Mouse (Mus musculus) intestine, postnatal 0 days (tissue): ENCODE measurements around the gene Ksr2. TPM values are rescaled to one million over a fixed set of nuclear protein-coding genes. Genes with fewer than 3 reads are reported as not detected.

Experiments
- ATAC-seq: fragments of 200-750 bp; cut with Nextera tagmentation; 2 replicates; pipeline ENCODE4 v1.8.0; 2017; ENCODE audit warnings: mild to moderate bottlenecking, moderate TSS enrichment, moderate library complexity
- H3K27ac ChIP-seq: fragments of 300-500 bp; sonication (generic); 2 replicates; pipeline ENCODE4 v1.5.1; 2014; ENCODE audit warnings: mild to moderate bottlenecking, low read depth, low read length, moderate library complexity
- H3K27me3 ChIP-seq: fragments of 300-500 bp; sonication (generic); replicated peaks from 2 replicates; pipeline ENCODE4 v1.6.1; 2014; ENCODE audit warnings: low read length, mixed read lengths; ENCODE audit not compliant: control insufficient read depth, insufficient read depth
- H3K36me3 ChIP-seq: fragments of 300-500 bp; sonication (generic); 2 replicates; pipeline ENCODE4 v1.6.1; 2014; ENCODE audit warnings: mild to moderate bottlenecking, moderate library complexity; ENCODE audit not compliant: control insufficient read depth, insufficient read depth
- H3K4me1 ChIP-seq: fragments of 300-500 bp; sonication (generic); replicated peaks from 2 replicates; pipeline ENCODE4 v1.6.1; 2014; ENCODE audit warnings: antibody characterized with exemption, low read length, mixed read lengths; ENCODE audit not compliant: control insufficient read depth, insufficient read depth
- H3K4me2 ChIP-seq: fragments of 300-500 bp; sonication (generic); replicated peaks from 2 replicates; pipeline ENCODE4 v1.6.1; 2014; ENCODE audit warnings: low read depth, mild to moderate bottlenecking, moderate library complexity
- H3K4me3 ChIP-seq: fragments of 300-500 bp; sonication (generic); 2 replicates; pipeline ENCODE4 v1.5.1; 2014; ENCODE audit warnings: low read depth, low read length
- H3K9ac ChIP-seq: fragments of 300-500 bp; sonication (generic); 2 replicates; pipeline ENCODE4 v1.6.1; 2014; ENCODE audit warnings: mild to moderate bottlenecking, low read depth, low read length
- H3K9me3 ChIP-seq: fragments of 300-500 bp; sonication (generic); 2 replicates; pipeline ENCODE4 v1.6.1; 2016; ENCODE audit warnings: mixed run types; ENCODE audit not compliant: control insufficient read depth
- CTCF ChIP-seq: sonication (generic); IDR thresholded peaks from 2 replicates; pipeline ENCODE4 v1.5.1; 2016; ENCODE audit warnings: low read depth, mild to moderate bottlenecking, control low read depth, antibody characterized with exemption, moderate library complexity
- WGBS: fragments of 180-500 bp; shearing (Covaris S2); extraction: QIAGEN DNeasy Blood & Tissue Kit; methylation state at CpG from one replicate; pipeline ENCODE4 v1.1.7; 2014; 5-methylcytosine and 5-hydroxymethylcytosine counted together
- polyA plus RNA-seq: library from polyadenylated mRNA; unstranded; fragments of >200 nt; fragmentation: Nextera tagmentation; extraction: Ambion mirVana; gene quantifications from 2 replicates; pipeline ENCODE4 v1.2.1, GENCODE M21; 2015

Ksr2 gene
- polyA plus RNA-seq, 1 experiment from 2014 or later, result 0.12 TPM

DNA sequence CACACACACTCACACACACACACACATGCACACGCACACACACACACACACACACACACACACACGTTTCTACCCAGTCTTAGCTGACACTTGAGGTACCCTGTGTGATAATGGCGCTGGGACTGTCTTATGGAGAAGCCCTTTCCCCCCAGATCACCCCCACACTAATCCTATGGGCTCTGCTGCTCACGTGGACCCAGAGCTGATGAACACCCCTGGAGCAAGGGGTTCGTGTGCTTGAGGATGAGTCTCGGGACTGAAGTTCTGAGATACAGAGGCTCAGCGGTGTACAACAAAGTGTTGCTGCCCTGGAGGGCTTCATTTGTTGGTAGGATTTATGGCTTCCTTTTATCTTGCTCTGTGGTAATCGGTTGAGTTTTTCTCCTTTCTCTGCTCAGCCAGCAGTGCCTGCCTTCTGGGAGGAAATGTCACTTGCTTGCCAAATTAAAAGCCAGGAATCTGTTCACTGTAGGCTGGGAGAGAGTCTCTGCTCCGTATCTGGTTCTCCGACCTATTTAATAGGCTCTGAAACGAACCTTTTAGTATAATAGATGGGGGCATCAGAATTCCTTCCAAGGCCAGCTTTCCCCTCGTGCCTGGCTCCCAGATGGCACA is 152.4 kb downstream of the Ksr2 start:
- ATAC-seq, result no peak
- 53% methylated on average over 12 of the region's 12 CpGs for WGBS
- no peak for TF ChIP-seq CTCF

DNA sequence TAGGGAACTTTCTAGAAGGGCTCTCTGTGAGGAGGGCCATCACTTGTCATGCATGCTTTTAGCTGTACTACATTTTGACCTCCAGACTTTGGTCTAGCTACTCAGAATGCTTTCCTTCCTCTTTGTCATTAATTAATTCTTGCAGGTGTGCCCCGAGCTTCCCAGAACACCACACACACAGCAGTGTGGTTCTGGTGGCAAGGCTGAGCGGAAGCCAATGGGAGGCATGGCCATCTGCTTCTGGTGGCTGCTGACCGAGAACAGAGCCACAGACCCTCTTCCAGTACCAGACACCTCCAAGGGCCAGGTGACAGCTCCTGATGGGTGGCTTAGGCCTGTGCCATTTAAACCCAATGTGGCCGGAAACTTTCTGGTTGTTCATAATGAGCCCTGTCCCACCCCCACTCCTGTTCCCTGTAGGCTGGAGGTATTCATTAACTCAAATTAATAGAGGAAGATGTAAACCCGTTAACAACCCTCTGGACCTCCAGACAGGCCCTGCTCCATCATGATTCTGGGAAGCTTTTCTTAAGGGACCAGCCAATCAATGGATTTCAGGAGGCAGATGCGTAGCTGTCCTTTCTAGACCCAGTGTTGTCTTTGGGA is 155.5 kb downstream of the Ksr2 start:
- Histone ChIP-seq H3K4me2 (no peak overlapping the region), H3K9ac (no peak overlapping the region), H3K27ac (no peak overlapping the region), H3K27me3 (no peaks in the 10 kb centered on the region), H3K36me3 (no peaks in the 10 kb centered on the region), H3K4me3 (no peak overlapping the region), H3K4me1 (no peaks in the 10 kb centered on the region), H3K9me3 (no peaks in the 10 kb centered on the region)
- WGBS, result 67% methylated on average over 6 of the region's 6 CpGs
- ATAC-seq, result no peak
- TF ChIP-seq CTCF, result no peak

More for the DNA sequence above, 152.4 kb downstream of the Ksr2 start:
- Histone ChIP-seq H3K27ac (no peak overlapping the region), H3K27me3 (no peaks in the 10 kb centered on the region), H3K4me3 (no peak overlapping the region), H3K4me2 (no peak overlapping the region), H3K36me3 (no peaks in the 10 kb centered on the region), H3K9ac (no peak overlapping the region), H3K4me1 (no peaks in the 10 kb centered on the region), H3K9me3 (no peaks in the 10 kb centered on the region)

DNA sequence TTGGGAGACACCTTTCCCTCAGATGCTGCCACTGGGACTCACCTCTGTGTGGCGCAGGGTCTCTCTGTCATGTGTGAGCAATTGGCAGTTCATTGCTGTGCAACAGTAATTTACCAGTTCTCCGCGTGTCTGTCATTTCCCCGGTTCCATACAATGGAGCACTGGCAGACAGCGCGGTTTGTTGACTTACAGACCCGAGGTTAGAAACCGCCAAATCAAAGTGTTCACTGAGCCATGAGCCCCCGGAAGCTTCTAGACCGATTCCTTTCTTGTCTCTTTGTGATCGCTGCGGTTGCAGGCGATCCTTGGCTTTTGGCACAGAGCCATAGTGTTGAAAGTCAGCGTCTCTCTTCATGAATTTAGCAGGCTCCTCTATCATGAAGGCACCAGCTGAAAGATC is 158.6 kb downstream of the Ksr2 start:
- Histone ChIP-seq H3K4me1 (no peaks in the 10 kb centered on the region), H3K9me3 (no peaks in the 10 kb centered on the region), H3K27ac (no peak overlapping the region), H3K4me3 (no peak overlapping the region), H3K27me3 (no peaks in the 10 kb centered on the region), H3K4me2 (no peak overlapping the region), H3K36me3 (no peaks in the 10 kb centered on the region), H3K9ac (no peak overlapping the region)
- no peak for ATAC-seq
- 80% methylated on average over 14 of the region's 14 CpGs for WGBS
- no peak for TF ChIP-seq CTCF

DNA sequence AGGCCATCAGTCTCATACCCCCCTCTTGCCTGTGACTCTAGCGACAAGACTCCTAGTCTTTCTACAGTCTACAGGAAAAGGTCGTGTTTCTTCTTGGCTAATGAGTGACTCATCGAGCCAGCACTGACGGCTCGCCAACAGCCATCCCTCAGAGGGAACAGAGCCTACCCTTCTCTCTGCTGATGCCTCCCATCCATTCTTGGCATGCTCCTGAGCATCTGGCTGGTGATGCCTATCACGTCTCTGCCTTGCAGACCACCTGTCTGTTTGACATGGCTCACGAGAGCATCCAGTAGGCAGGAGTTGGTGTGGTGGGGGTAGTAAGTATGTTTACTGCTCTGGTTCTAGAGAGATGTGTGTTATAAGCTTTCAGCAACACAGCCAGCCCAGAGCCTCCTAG is 161.1 kb downstream of the Ksr2 start:
- no peaks in the 10 kb centered on the region for H3K4me1 ChIP-seq
- no peak overlapping the region for H3K4me2 ChIP-seq
- no peak overlapping the region for H3K9ac ChIP-seq
- 55% methylated on average over 7 of the region's 7 CpGs for WGBS
- no peaks in the 10 kb centered on the region for H3K27me3 ChIP-seq
- no peak overlapping the region for H3K4me3 ChIP-seq
- H3K9me3 ChIP-seq, result no peaks in the 10 kb centered on the region
- H3K27ac ChIP-seq, result no peak overlapping the region
- no peak for ATAC-seq
- no peaks in the 10 kb centered on the region for H3K36me3 ChIP-seq
- TF ChIP-seq CTCF, result no peak

DNA sequence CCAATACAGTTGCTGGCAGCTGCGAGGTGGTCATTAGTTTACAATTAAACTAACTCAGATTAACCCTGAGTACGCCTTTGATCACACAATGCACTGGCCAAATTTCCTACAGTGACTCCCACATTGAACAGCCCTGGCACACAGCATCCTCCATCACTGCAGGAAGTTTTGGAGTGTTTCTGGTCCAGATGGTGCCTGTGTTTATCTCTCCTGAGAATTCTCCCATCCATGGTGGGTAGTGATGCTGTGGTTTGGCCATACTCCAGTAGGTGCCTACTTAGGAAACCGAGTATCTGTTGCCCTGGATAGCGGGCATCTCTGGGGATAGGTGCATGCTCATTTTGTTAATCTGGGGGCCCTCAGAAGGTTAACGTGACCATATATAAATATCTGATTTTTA is 163.8 kb downstream of the Ksr2 start:
- no peak for ATAC-seq
- no peak overlapping the region for H3K27ac ChIP-seq
- H3K4me1 ChIP-seq, result no peaks in the 10 kb centered on the region
- no peak overlapping the region for H3K4me3 ChIP-seq
- no peak for TF ChIP-seq CTCF
- no peaks in the 10 kb centered on the region for H3K27me3 ChIP-seq
- 88% methylated on average over 5 of the region's 5 CpGs for WGBS
- H3K9ac ChIP-seq, result no peak overlapping the region
- H3K9me3 ChIP-seq, result no peaks in the 10 kb centered on the region
- H3K4me2 ChIP-seq, result no peak overlapping the region
- no peaks in the 10 kb centered on the region for H3K36me3 ChIP-seq

DNA sequence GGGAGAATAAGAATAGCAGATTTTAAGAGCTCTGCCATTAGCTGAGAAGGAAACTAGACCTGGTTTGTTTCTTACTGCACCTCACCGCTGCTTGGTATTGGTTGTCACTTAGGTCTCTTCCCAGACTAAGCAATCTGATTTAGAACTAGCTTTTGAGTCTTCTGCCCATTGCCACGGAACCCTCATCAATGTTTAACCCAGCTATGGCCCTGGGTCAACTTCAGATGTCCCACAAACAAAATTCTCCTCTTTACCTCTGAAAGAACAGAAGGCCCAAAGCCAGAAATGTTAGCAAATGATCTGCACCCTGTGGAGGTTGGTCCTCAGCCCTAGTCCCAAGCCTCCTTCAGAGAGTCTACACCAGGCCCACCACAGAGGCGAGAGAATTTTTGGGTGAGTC is 167.9 kb downstream of the Ksr2 start:
- Histone ChIP-seq H3K27me3 (no peaks in the 10 kb centered on the region), H3K9ac (no peak overlapping the region), H3K36me3 (no peaks in the 10 kb centered on the region), H3K9me3 (no peaks in the 10 kb centered on the region), H3K4me3 (no peak overlapping the region), H3K4me1 (no peaks in the 10 kb centered on the region), H3K27ac (no peak overlapping the region), H3K4me2 (no peak overlapping the region)
- ATAC-seq, result no peak
- no peak for TF ChIP-seq CTCF
- 74% methylated on average over 3 of the region's 3 CpGs for WGBS
